Mouse (Mus musculus): ENCODE data around the gene Capn3. TPM values are rescaled to one million over a fixed set of nuclear protein-coding genes. Genes with fewer than 3 reads are reported as not detected.

Capn3 gene
- polyA plus RNA-seq, 1 experiment from 2014 or later, result 0.59 TPM

GRCm38 (mm10) chr2:120499971-120500471, 44.2 kb downstream of the Capn3 start:
- H3K4me3 ChIP-seq (ENCODE audit: low read depth, low read length), result no peak overlapping the region
- H3K4me1 ChIP-seq (ENCODE audit: control insufficient read depth, insufficient read depth, low read length), result no peaks in the 10 kb centered on the region
- WGBS, result 84% methylated on average over 6 of the region's 6 CpGs
- H3K9ac ChIP-seq (replicated peaks; ENCODE audit: low read depth, low read length), result no peak overlapping the region
- no peak for ATAC-seq (ENCODE audit: low read depth)
- no peaks in the 10 kb centered on the region for H3K27me3 ChIP-seq (ENCODE audit: control insufficient read depth, insufficient read depth, low read length)
- H3K4me2 ChIP-seq (ENCODE audit: low read depth, low read length), result no peak overlapping the region
- H3K36me3 ChIP-seq (ENCODE audit: control insufficient read depth, insufficient read depth, low read length), result 0 out of 2 replicates have a peak, but pooled peaks cover 4% of the 10 kb centered on the region
- no peaks in the 10 kb centered on the region for H3K9me3 ChIP-seq (ENCODE audit: control insufficient read depth, low read length)
- H3K27ac ChIP-seq (ENCODE audit: low read depth, low read length), result no peak overlapping the region

GRCm38 (mm10) chr2:120501136-120501918, 45.5 kb downstream of the Capn3 start:
- no peaks in the 10 kb centered on the region for H3K4me1 ChIP-seq (ENCODE audit: control insufficient read depth, insufficient read depth, low read length)
- H3K9me3 ChIP-seq (ENCODE audit: control insufficient read depth, low read length), result no peaks in the 10 kb centered on the region
- no peak overlapping the region for H3K4me2 ChIP-seq (ENCODE audit: low read depth, low read length)
- no peak overlapping the region for H3K27ac ChIP-seq (ENCODE audit: low read depth, low read length)
- no peak overlapping the region for H3K9ac ChIP-seq (replicated peaks; ENCODE audit: low read depth, low read length)
- no peak for ATAC-seq (ENCODE audit: low read depth)
- no peak overlapping the region for H3K4me3 ChIP-seq (ENCODE audit: low read depth, low read length)
- 0 out of 2 replicates have a peak, but pooled peaks cover 4% of the 10 kb centered on the region for H3K36me3 ChIP-seq (ENCODE audit: control insufficient read depth, insufficient read depth, low read length)
- no peaks in the 10 kb centered on the region for H3K27me3 ChIP-seq (ENCODE audit: control insufficient read depth, insufficient read depth, low read length)
- 39% methylated on average over 17 of the region's 17 CpGs for WGBS

GRCm38 (mm10) chr2:120501931-120502604, 46.2 kb downstream of the Capn3 start:
- H3K9me3 ChIP-seq (ENCODE audit: control insufficient read depth, low read length), result no peaks in the 10 kb centered on the region
- H3K9ac ChIP-seq (replicated peaks; ENCODE audit: low read depth, low read length), result no peak overlapping the region
- WGBS, result 69% methylated on average over 13 of the region's 13 CpGs
- H3K4me3 ChIP-seq (ENCODE audit: low read depth, low read length), result no peak overlapping the region
- H3K27me3 ChIP-seq (ENCODE audit: control insufficient read depth, insufficient read depth, low read length), result no peaks in the 10 kb centered on the region
- H3K27ac ChIP-seq (ENCODE audit: low read depth, low read length), result no peak overlapping the region
- no peaks in the 10 kb centered on the region for H3K4me1 ChIP-seq (ENCODE audit: control insufficient read depth, insufficient read depth, low read length)
- ATAC-seq (ENCODE audit: low read depth), result no peak
- 0 out of 2 replicates have a peak, but pooled peaks cover 4% of the 10 kb centered on the region for H3K36me3 ChIP-seq (ENCODE audit: control insufficient read depth, insufficient read depth, low read length)
- H3K4me2 ChIP-seq (ENCODE audit: low read depth, low read length), result no peak overlapping the region

DNA sequence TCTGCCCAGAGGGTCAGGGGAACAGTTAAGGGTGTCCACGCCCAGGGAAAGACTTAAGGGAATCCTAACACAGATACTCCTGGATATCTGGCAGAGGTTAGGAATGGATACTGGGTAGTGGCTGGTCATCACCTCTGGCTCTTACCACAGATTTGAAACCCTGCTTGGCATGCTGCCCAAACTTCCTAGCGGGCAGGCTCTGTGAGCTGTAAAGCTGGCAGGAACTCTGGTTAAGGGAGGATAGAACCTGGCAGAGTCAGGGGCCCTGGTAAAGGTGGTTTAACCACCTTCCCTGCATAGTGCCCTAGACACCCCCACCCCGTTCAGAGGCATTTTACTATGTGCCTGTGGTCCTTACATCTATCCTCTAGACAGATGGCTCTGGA, 46.8 kb downstream of the Capn3 start:
- Histone ChIP-seq H3K27ac (ENCODE audit: low read depth, low read length) (no peak overlapping the region), H3K9me3 (ENCODE audit: control insufficient read depth, low read length) (no peaks in the 10 kb centered on the region), H3K27me3 (ENCODE audit: control insufficient read depth, insufficient read depth, low read length) (no peaks in the 10 kb centered on the region), H3K4me2 (ENCODE audit: low read depth, low read length) (no peak overlapping the region), H3K4me3 (ENCODE audit: low read depth, low read length) (no peak overlapping the region), H3K9ac (replicated peaks; ENCODE audit: low read depth, low read length) (no peak overlapping the region), H3K4me1 (ENCODE audit: control insufficient read depth, insufficient read depth, low read length) (no peaks in the 10 kb centered on the region), H3K36me3 (ENCODE audit: control insufficient read depth, insufficient read depth, low read length) (0 out of 2 replicates have a peak, but pooled peaks cover 4% of the 10 kb centered on the region)
- no peak for ATAC-seq (ENCODE audit: low read depth)
- 79% methylated on average over 3 of the region's 3 CpGs for WGBS

- no peaks in the 10 kb centered on the region for H3K9me3 ChIP-seq (ENCODE audit: control insufficient read depth, low read length)
- H3K9ac ChIP-seq (replicated peaks; ENCODE audit: low read depth, low read length), result no peak overlapping the region
- no peak for ATAC-seq (ENCODE audit: low read depth)
- no peak overlapping the region for H3K4me2 ChIP-seq (ENCODE audit: low read depth, low read length)
- no peaks in the 10 kb centered on the region for H3K27me3 ChIP-seq (ENCODE audit: control insufficient read depth, insufficient read depth, low read length)
- no peak overlapping the region for H3K4me3 ChIP-seq (ENCODE audit: low read depth, low read length)
- no peak overlapping the region for H3K27ac ChIP-seq (ENCODE audit: low read depth, low read length)
- no peaks in the 10 kb centered on the region for H3K4me1 ChIP-seq (ENCODE audit: control insufficient read depth, insufficient read depth, low read length)
- WGBS, result 92% methylated on average over 6 of the region's 6 CpGs
- H3K36me3 ChIP-seq (ENCODE audit: control insufficient read depth, insufficient read depth, low read length), result 0 out of 2 replicates have a peak, but pooled peaks cover 4% of the 10 kb centered on the region
These were observed 47.3 kb downstream of the Capn3 start for GRCm38 (mm10) chr2:120503094-120503493.

DNA sequence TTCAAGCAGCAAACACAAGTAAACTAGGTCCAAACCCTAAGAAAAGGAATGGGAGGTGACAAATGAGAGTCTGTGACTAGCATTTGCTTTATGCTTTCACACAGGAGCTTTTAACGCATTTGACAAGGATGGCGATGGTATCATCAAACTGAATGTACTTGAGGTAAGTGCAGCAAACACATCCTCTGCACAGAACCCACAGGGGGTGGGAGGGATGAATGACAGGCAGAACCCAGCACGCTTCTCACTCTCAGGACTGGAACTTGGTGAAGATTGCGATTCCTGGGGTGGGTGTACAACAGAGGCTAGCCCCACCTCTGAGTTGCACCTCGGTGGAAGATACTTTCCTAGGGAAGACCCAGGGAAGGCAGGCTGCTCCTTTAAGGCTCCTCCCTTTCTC, 48.2 kb downstream of the Capn3 start:
- 81% methylated on average over 5 of the region's 5 CpGs for WGBS
- Histone ChIP-seq H3K36me3 (ENCODE audit: control insufficient read depth, insufficient read depth, low read length) (peaks cover 8% of the 10 kb centered on the region), H3K9ac (replicated peaks; ENCODE audit: low read depth, low read length) (no peak overlapping the region), H3K4me1 (ENCODE audit: control insufficient read depth, insufficient read depth, low read length) (no peaks in the 10 kb centered on the region), H3K9me3 (ENCODE audit: control insufficient read depth, low read length) (no peaks in the 10 kb centered on the region), H3K4me2 (ENCODE audit: low read depth, low read length) (no peak overlapping the region), H3K27me3 (ENCODE audit: control insufficient read depth, insufficient read depth, low read length) (no peaks in the 10 kb centered on the region), H3K4me3 (ENCODE audit: low read depth, low read length) (no peak overlapping the region), H3K27ac (ENCODE audit: low read depth, low read length) (no peak overlapping the region)
- ATAC-seq (ENCODE audit: low read depth), result no peak

GRCm38 (mm10) chr2:120514181-120514580, 58.4 kb downstream of the Capn3 start:
- Histone ChIP-seq H3K4me1 (ENCODE audit: control insufficient read depth, insufficient read depth, low read length) (no peaks in the 10 kb centered on the region), H3K27ac (ENCODE audit: low read depth, low read length) (no peak overlapping the region), H3K27me3 (ENCODE audit: control insufficient read depth, insufficient read depth, low read length) (no peaks in the 10 kb centered on the region), H3K36me3 (ENCODE audit: control insufficient read depth, insufficient read depth, low read length) (peaks cover 46% of the 10 kb centered on the region), H3K9me3 (ENCODE audit: control insufficient read depth, low read length) (no peaks in the 10 kb centered on the region), H3K4me3 (ENCODE audit: low read depth, low read length) (no peak overlapping the region), H3K4me2 (ENCODE audit: low read depth, low read length) (no peak overlapping the region), H3K9ac (replicated peaks; ENCODE audit: low read depth, low read length) (no peak overlapping the region)
- no peak for ATAC-seq (ENCODE audit: low read depth)
- 97% methylated on average over 4 of the region's 4 CpGs for WGBS

DNA sequence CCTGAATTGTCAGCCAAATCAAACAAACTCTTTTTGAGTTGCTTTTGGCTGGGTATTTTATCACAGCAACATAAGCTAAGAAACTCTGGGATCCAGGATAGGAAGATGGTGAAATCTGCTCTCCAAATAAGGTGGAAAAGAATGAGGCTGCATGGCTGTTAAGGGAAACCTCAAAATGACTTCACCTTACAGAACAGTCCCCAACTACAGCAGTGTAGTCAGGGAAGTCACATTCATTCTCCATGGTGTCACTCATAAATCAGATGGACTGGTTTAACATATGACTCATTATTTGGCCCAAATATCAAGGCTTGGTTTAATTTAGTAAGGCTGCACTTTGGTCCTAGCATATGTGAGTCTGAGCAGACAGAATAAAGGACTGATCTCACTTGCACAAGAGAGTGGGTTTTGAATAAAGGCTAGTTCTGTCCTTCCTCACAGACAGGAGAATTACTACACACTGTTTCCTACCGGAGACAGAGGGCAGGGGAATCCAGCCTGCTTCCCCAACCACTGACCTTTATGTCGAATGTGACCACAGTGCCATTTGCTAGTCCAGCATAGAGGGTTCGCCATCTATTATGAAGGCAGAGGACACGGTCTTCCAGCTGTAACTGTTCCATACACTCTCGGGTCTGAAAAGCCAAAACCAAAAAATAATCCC, 62.9 kb downstream of the Capn3 start:
- 93% methylated on average over 5 of the region's 5 CpGs for WGBS
- ATAC-seq (ENCODE audit: low read depth), result no peak
- peaks cover 62% of the 10 kb centered on the region for H3K36me3 ChIP-seq (ENCODE audit: control insufficient read depth, insufficient read depth, low read length)
- no peak overlapping the region for H3K4me2 ChIP-seq (ENCODE audit: low read depth, low read length)
- H3K9me3 ChIP-seq (ENCODE audit: control insufficient read depth, low read length), result no peaks in the 10 kb centered on the region
- H3K9ac ChIP-seq (replicated peaks; ENCODE audit: low read depth, low read length), result no peak overlapping the region
- H3K4me1 ChIP-seq (ENCODE audit: control insufficient read depth, insufficient read depth, low read length), result no peaks in the 10 kb centered on the region
- no peaks in the 10 kb centered on the region for H3K27me3 ChIP-seq (ENCODE audit: control insufficient read depth, insufficient read depth, low read length)
- H3K27ac ChIP-seq (ENCODE audit: low read depth, low read length), result no peak overlapping the region
- no peak overlapping the region for H3K4me3 ChIP-seq (ENCODE audit: low read depth, low read length)

GRCm38 (mm10) chr2:120526771-120527170, 71.0 kb downstream of the Capn3 start:
- ATAC-seq (ENCODE audit: low read depth), result no peak
- H3K4me1 ChIP-seq (ENCODE audit: control insufficient read depth, insufficient read depth, low read length), result no peaks in the 10 kb centered on the region
- H3K27ac ChIP-seq (ENCODE audit: low read depth, low read length), result no peak overlapping the region
- peaks cover 67% of the 10 kb centered on the region for H3K36me3 ChIP-seq (ENCODE audit: control insufficient read depth, insufficient read depth, low read length)
- no peaks in the 10 kb centered on the region for H3K27me3 ChIP-seq (ENCODE audit: control insufficient read depth, insufficient read depth, low read length)
- no peaks in the 10 kb centered on the region for H3K9me3 ChIP-seq (ENCODE audit: control insufficient read depth, low read length)
- H3K4me2 ChIP-seq (ENCODE audit: low read depth, low read length), result no peak overlapping the region
- H3K4me3 ChIP-seq (ENCODE audit: low read depth, low read length), result no peak overlapping the region
- 94% methylated on average over 5 of the region's 5 CpGs for WGBS
- H3K9ac ChIP-seq (replicated peaks; ENCODE audit: low read depth, low read length), result no peak overlapping the region

All from neural tube, embryonic 14.5 days (tissue).